Mouse (Mus musculus): ENCODE measurements around the gene Cnot6l. TPM values are rescaled to one million over a fixed set of nuclear protein-coding genes. Genes with fewer than 3 reads are reported as not detected.

The Cnot6l gene
- total RNA-seq, 2 experiments from 2014 or later, result 72.8 to 87.4 TPM

Other genes with a start within 250 kb of the Cnot6l start
- gene Cxcl13, start 207.2 kb downstream of the Cnot6l start, total RNA-seq (2021), result not detected
- 10 to 100 TPM; 15.8 to 17.3 TPM for gene Mrpl1, start 45.3 kb upstream of the Cnot6l start, total RNA-seq (2021)
- 10 to 100 TPM; 11.4 to 13.4 TPM for gene Fras1, start 209.8 kb upstream of the Cnot6l start, total RNA-seq (2021)

All from layer of hippocampus, postnatal 36 days (tissue).